Mouse (Mus musculus) neutrophil, adult 83 days (primary cell): ENCODE data around the gene Cfc1. TPM values are rescaled to one million over a fixed set of nuclear protein-coding genes. Genes with fewer than 3 reads are reported as not detected.

Experiments used
- total RNA-seq, 2 experiments: library from RNA; stranded (reverse); gene quantifications; one replicate each; pipeline ENCODE4 v1.2.4; 2023

Gene Cfc1
- total RNA-seq: not detected

DNA sequence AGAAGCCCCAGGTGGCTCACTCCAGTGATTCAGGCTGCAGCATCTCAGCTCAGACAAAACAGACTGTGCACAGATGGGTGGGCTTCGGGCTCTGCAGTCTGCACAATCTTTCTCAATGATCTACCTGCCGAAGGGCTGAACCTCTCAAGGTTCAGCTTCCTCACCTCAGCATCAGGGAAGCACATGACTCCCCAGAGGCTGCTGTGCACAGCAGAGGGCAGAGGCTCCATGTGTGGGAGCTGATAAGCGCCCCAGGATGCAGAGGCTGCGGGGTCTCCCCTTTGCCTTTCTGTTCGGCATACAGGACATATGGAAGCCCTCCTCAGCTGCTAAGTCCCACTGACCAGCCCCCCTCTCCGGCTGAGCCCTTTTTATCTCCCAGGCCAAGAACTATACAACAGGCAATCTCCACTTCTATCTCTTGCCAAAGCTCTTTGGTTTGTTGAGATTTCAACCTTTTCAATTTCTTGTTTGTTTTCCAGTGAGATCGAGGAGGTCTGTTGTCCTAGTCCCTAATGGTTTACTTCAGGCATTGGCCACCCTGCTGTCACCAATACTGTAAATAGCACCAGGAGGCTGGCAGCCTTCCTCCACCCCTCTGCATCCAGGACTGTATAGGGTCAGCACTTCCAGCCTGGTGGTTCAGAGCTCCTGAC is at the start of gene Cfc1:
Gene Cfc1, plus strand, starts transcription at position 606 of the 656 bp plus-strand sequence.

DNA sequence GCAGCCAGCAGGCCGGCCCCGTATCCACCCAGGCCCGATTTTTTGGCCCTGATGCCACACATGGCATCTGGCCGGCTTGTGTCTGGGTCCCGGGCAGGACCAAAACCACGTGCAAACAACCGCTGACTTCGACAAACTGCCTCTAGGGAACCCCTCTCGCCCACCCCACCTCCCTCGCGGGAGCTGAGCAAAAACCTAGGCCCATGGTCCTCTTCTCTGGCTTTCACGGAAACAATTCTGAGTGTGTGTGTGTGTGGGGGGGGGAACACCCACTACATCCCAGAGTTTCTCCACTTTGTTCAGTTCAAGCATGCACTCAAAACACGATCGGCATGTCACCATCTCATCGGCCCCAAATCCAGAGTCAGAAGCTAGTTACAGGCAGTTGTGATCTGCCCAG is 25.4 kb downstream of the Cfc1 start, which contains the start of gene Prss40:
Gene Prss40, minus strand, starts transcription at position 101 of the 400 bp plus-strand sequence.

DNA sequence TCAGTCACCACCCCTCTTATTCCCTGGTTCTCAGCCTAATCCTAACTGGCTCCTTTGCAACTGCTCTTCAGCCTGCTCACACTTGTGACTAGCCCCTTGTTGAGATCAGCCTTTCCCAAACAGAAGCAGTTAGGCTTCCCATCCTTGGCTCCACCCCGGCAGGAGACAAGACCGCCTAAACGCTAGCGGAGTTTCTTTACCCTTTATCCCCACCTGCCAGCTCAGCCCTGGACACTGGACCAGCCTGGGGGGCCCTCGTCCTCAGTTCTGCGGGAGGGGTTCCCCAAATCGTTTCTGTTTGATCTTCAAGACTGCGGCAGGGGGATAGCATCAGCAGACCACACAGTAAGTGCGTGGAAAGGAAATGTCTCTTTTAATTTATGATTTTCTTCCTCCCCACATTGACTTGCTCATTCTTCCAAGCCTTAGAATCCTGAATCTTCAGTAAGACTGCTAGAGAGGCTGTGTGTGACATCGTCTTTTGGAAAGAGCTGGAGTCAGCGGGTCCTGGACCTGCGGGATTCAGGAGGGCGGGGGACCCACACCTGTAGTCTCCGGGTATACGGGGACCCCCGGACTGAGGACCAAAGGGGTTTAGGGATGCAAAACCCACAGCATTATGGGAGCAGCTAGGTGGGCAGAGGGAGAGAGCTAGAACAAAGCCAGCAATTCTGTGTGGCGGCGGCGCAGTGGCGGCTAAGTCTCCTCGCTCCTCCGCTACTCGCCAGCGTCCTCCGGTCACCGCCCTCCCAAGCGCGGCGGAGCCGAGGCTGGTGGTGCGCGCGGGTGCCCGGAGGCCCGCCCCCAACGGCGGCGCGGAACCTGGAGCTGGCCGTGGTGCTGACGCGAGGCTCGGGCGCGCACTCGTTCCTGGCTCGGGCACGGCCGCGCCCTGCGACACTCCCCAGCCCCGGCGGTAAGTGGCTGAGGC is 43.7 kb downstream of the Cfc1 start, which contains the start of gene Amer3:
Gene Amer3, plus strand, starts transcription at position 807 of the 931 bp plus-strand sequence.

Other genes with a start within 250 kb of the Cfc1 start
- 10 to 100 TPM; 17.8 to 20.7 TPM for gene Ccdc115, start 96.0 kb upstream of the Cfc1 start, total RNA-seq
- gene Imp4, start 95.8 kb upstream of the Cfc1 start, total RNA-seq: 10 to 100 TPM; 33.8 to 36.4 TPM
- 10 to 100 TPM; 95.1 to 96.9 TPM for gene Ptpn18, start 75.9 kb upstream of the Cfc1 start, total RNA-seq
- under 1 TPM in 1 of 2 experiments, not detected in 1; 0.46 TPM for gene Prss39, start 37.2 kb upstream of the Cfc1 start, total RNA-seq
- gene Prss40, start 25.3 kb downstream of the Cfc1 start, total RNA-seq: not detected
- gene Amer3, start 44.0 kb downstream of the Cfc1 start, total RNA-seq: not detected